Mouse (Mus musculus) hematopoietic stem cell, adult 5-6 weeks (primary cell): ENCODE measurements around the gene Olfml1. TPM values are rescaled to one million over a fixed set of nuclear protein-coding genes. Genes with fewer than 3 reads are reported as not detected.

Experiments
- ATAC-seq, 2 experiments: fragments of 125-278 bp in 1 of 2; replicated peaks in 1 of 2; 2 replicates each; pipeline ENCODE4 v1.8.0; 2016 to 2017; ENCODE audit warnings: inconsistent platforms in 2 of 2, mild to moderate bottlenecking in 2 of 2, moderate number of reproducible peaks in 2 of 2, low read depth in 1 of 2, moderate TSS enrichment in 1 of 2; ENCODE audit not compliant: low FRiP score in 2 of 2, poor library complexity in 2 of 2, severe bottlenecking in 2 of 2, insufficient read depth in 1 of 2, low TSS enrichment in 1 of 2
- total RNA-seq: library from RNA; stranded (forward); fragments of 172-1452, 232-1000 nt; gene quantifications from 2 replicates; pipeline ENCODE4 v1.2.3, GENCODE M21; 2017

Olfml1 gene
- total RNA-seq, 1 experiment from 2014 or later, result not detected

DNA sequence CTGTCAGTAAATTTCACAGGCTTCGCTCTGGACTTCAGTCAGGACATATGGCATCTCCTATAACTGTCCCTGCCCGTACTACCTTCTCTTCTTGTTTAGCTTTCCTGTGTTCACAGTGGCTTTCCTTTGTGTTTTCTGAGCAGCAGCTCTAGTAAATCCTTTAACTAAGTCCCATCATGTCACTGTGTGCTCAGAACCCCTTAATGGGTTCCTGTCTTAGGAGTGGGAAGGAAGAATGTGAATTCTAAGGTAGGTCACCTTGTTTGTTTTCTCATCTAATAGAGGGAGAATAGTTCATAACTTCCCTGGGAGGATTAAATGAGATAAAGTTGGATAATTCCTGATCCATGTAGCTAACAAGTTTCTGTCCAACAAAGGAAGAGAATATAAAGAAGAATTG is 57.8 kb downstream of the Olfml1 start, which contains the start of gene 5330417H12Rik:
TSS of gene 5330417H12Rik (minus strand) at position 101 of the 400 bp plus-strand sequence.
- no peak for ATAC-seq

DNA sequence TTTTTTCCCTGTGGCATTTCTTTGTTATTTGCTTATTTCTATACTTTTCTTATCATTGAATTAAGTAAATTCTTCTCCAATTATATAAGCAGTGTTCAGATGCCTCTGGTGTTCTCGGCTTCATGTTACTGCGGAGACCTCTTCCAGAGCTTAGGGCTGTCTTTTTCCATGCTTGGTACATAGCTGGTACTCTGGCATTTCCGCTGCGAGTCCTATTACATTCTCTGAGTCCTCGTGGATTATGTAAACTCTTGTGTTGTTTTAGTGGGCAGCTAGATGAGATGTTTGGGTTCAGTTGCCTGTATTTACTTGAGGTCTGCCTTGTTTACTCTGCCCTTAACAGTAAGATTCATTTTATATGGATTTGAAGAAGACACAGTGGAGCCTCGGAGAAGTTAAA is 58.5 kb downstream of the Olfml1 start:
- ATAC-seq, result no peak

DNA sequence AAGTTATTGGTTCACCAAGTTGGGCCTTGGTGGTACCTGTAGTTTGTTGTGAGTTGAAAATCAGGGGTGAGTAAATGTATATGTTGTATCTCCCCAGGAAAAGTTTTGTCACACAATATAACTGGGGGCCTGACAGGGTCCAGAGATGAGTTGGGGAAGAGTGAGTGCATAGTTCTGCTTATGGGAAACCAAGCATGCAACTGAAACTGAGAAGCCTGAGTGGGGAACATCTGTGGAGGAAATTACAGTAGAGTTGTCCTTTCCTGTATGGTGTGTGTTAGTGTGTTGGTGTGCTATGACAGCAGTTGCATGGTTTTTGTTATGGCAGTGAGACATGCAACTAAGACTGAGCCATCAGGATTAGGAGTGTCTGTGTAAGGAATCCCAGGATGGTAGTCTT is 61.1 kb downstream of the Olfml1 start:
- ATAC-seq, result peak; percentile 73 to 77

DNA sequence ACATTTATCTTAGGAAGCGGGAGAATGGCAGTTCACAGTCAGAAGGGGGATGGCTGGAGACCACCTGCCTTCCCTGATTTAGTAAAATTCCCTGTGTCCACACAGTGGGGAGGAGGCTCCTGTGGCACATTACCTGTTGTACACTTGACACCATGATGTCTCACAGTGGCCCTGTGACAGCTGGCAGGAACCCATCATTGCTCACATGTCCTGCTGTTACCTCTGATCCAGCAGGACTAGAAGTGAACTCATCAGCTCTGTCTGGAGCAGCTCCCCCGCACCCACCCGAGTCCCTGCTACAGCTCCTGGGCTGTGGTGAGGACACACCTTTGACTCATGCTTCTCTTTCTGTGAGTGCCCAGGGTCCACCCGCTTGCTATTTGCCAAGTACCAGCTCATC is 66.0 kb downstream of the Olfml1 start:
- ATAC-seq, result no peak

DNA sequence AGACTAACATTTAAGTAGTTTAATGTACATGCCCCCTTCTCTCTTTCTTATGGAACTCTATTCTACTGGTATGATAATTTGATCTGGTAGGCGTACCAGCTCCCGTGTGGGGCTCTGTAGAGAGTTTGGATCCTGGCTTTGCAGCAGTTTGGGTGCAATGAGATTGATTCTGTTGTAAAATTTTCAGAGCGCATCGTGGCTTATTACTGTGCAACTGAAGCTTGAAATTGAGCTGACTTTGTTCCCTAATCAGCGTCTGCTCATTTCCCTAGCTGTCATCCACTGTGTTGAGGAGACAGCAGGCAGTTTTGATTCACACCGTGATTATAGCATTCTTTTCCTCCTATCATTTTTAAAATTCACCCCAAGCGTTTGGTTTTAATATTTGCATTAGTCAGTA is 70.2 kb downstream of the Olfml1 start:
- no peak for ATAC-seq

DNA sequence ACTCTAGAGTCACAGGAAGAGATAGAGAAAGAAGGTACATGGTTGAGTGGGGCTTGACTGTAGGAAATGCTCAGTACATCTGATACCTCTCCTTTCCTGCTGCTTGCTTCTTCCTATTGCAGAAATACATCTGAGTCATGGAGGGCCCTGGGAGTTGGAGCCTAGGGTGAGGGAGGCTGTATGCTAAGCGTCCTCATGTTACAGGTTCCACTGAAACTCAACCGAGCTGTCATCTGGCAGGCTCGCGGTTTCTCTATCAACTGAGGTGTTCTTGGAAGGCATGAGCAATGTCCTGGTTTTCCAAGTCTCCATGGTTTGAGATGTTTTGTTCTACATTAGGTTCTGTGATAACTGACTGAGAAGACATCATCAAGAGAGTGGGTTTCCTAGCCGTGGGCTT is 70.8 kb downstream of the Olfml1 start:
- no peak for ATAC-seq

Other genes with a start within 250 kb of the Olfml1 start
- 0.56 TPM in 1 of 2 replicates, not detected in the other for gene Syt9, start 196.7 kb upstream of the Olfml1 start, total RNA-seq
- gene Ppfibp2, start 27.8 kb downstream of the Olfml1 start, total RNA-seq, result 13.7 and 14.3 TPM in 2 replicates
- gene 5330417H12Rik, start 57.7 kb downstream of the Olfml1 start, total RNA-seq, result not detected in 2 replicates
- gene Cyb5r2, start 190.6 kb downstream of the Olfml1 start, total RNA-seq, result not detected in 2 replicates
- gene Ovch2, start 233.8 kb downstream of the Olfml1 start, total RNA-seq, result not detected in 2 replicates
- not detected in 2 replicates for gene Olfr467, start 244.8 kb downstream of the Olfml1 start, total RNA-seq